Mouse (Mus musculus) MEL (cell line): ENCODE measurements at regions not wholly inside any gene's neighbourhood (a gene's known extent, or its start where the extent isn't known, plus 50 kb on each side); places are given as distances from the start of the nearest gene placed in this dataset.

Experiments used
- DNase-seq: peaks from one replicate; pipeline ENCODE4 v3.0.0; 2011; ENCODE audit warnings: low read depth, low spot score
- H3K27ac ChIP-seq: 2 replicates; pipeline ENCODE4 v1.5.1; 2012; ENCODE audit warnings: low read depth, mild to moderate bottlenecking, control low read depth, low read length, moderate library complexity; ENCODE audit not compliant: control insufficient read depth
- H3K27me3 ChIP-seq, 2 experiments: fragments of 150-350 bp in 1 of 2; sonication (generic) in 1 of 2; 2 replicates each; pipeline ENCODE4 v1.6.1; 2012; ENCODE audit warnings: low read length in 2 of 2, mild to moderate bottlenecking in 2 of 2, improper control_type of control experiment in 1 of 2, moderate library complexity in 1 of 2; ENCODE audit not compliant: insufficient read depth in 2 of 2, control insufficient read depth in 1 of 2
- H3K36me3 ChIP-seq, 2 experiments: 2 replicates each; pipeline ENCODE4 v1.6.1; 2012 to 2014; ENCODE audit warnings: low read length in 2 of 2, improper control_type of control experiment in 1 of 2, inconsistent platforms in 1 of 2, mild to moderate bottlenecking in 1 of 2; ENCODE audit not compliant: insufficient read depth in 2 of 2, control insufficient read depth in 1 of 2
- H3K4me1 ChIP-seq, 2 experiments: fragments of 150-350 bp in 1 of 2; sonication (generic) in 1 of 2; 2 replicates each; pipeline ENCODE4 v1.6.1; 2012; ENCODE audit warnings: low read length in 2 of 2, improper control_type of control experiment in 1 of 2, mild to moderate bottlenecking in 1 of 2; ENCODE audit not compliant: insufficient read depth in 2 of 2, control insufficient read depth in 1 of 2
- H3K4me3 ChIP-seq, 2 experiments: fragments of 150-350 bp in 1 of 2; sonication (generic) in 1 of 2; 2 replicates each; pipeline ENCODE4 v1.5.1; 2012; ENCODE audit warnings: low read depth in 2 of 2, low read length in 2 of 2, mild to moderate bottlenecking in 2 of 2, moderate library complexity in 2 of 2, control low read depth in 1 of 2, improper control_type of control experiment in 1 of 2; ENCODE audit not compliant: control insufficient read depth in 1 of 2, insufficient read depth in 1 of 2
- H3K79me2 ChIP-seq: 2 replicates; pipeline ENCODE4 v1.6.1; 2012; ENCODE audit warnings: mild to moderate bottlenecking, low read length, moderate library complexity; ENCODE audit not compliant: control insufficient read depth, poor library complexity, insufficient read depth
- H3K9ac ChIP-seq: 2 replicates; pipeline ENCODE4 v1.6.1; 2012; ENCODE audit warnings: low read depth, mild to moderate bottlenecking, control low read depth, low read length, moderate library complexity; ENCODE audit not compliant: control insufficient read depth, poor library complexity, severe bottlenecking
- H3K9me3 ChIP-seq: fragments of 150-350 bp; sonication (generic); replicated peaks from 2 replicates; pipeline ENCODE4 v1.6.1; 2012; ENCODE audit warnings: mild to moderate bottlenecking, low read length, improper control_type of control experiment, moderate library complexity; ENCODE audit not compliant: insufficient read depth
- BHLHE40 ChIP-seq: IDR thresholded peaks from 2 replicates; pipeline ENCODE4 v1.6.1; 2012; ENCODE audit warnings: low read depth, mild to moderate bottlenecking, inconsistent platforms, low read length, improper control_type of control experiment, borderline replicate concordance
- CHD1 ChIP-seq: IDR thresholded peaks from 2 replicates; pipeline ENCODE4 v1.6.1; 2012; ENCODE audit warnings: low read depth, mild to moderate bottlenecking, inconsistent platforms, low read length, improper control_type of control experiment
- CHD2 ChIP-seq: IDR thresholded peaks from 2 replicates; pipeline ENCODE4 v1.6.1; 2011; ENCODE audit warnings: low read length, improper control_type of control experiment
- CTCF ChIP-seq, 3 experiments: IDR thresholded peaks in 2 of 3; conservative IDR thresholded peaks in 1 of 3; 2 replicates each; pipeline ENCODE4 v1.5.1; 2011 to 2012; ENCODE audit warnings: low read length in 3 of 3, low read depth in 2 of 3, mild to moderate bottlenecking in 2 of 3, improper control_type of control experiment in 1 of 3, inconsistent platforms in 1 of 3, mixed read lengths in 1 of 3, moderate library complexity in 1 of 3; ENCODE audit not compliant: control insufficient read depth in 1 of 3, insufficient read depth in 1 of 3, poor library complexity in 1 of 3, severe bottlenecking in 1 of 3
- EP300 ChIP-seq, 2 experiments: IDR thresholded peaks; 2 replicates each; pipeline ENCODE4 v1.6.1; 2011; ENCODE audit warnings: improper control_type of control experiment in 2 of 2, low read length in 2 of 2, low read depth in 1 of 2, mild to moderate bottlenecking in 1 of 2
- GABPA ChIP-seq: IDR thresholded peaks from 2 replicates; pipeline ENCODE4 v1.6.1; 2012; ENCODE audit warnings: low read depth, mild to moderate bottlenecking, inconsistent platforms, low read length, improper control_type of control experiment, moderate library complexity
- HCFC1 ChIP-seq: IDR thresholded peaks from 2 replicates; pipeline ENCODE4 v1.6.1; 2012; ENCODE audit warnings: low read depth, mild to moderate bottlenecking, inconsistent platforms, low read length, improper control_type of control experiment, moderate library complexity
- JUND ChIP-seq: IDR thresholded peaks from 2 replicates; pipeline ENCODE4 v1.6.1; 2011; ENCODE audit warnings: low read depth, mild to moderate bottlenecking, improper control_type of control experiment, low read length
- MAFK ChIP-seq: IDR thresholded peaks from 2 replicates; pipeline ENCODE4 v1.6.1; 2011; ENCODE audit warnings: low read depth, mild to moderate bottlenecking, low read length, improper control_type of control experiment, borderline replicate concordance
- NELFE ChIP-seq: IDR thresholded peaks from 2 replicates; pipeline ENCODE4 v1.6.1; 2011; ENCODE audit warnings: low read depth, low read length, improper control_type of control experiment
- POLR2A ChIP-seq, 2 experiments: IDR thresholded peaks; 2 replicates each; pipeline ENCODE4 v1.6.1; 2011 to 2012; ENCODE audit warnings: low read length in 2 of 2, mild to moderate bottlenecking in 2 of 2, control low read depth in 1 of 2, improper control_type of control experiment in 1 of 2, low read depth in 1 of 2, moderate library complexity in 1 of 2; ENCODE audit not compliant: control insufficient read depth in 1 of 2, insufficient read depth in 1 of 2, poor library complexity in 1 of 2
- POLR2AphosphoS2 ChIP-seq: IDR thresholded peaks from 2 replicates; pipeline ENCODE4 v1.6.1; 2011; ENCODE audit warnings: low read length, improper control_type of control experiment
- POLR2AphosphoS5 ChIP-seq: IDR thresholded peaks from 2 replicates; pipeline ENCODE4 v1.6.1; 2012; ENCODE audit warnings: low read depth, borderline replicate concordance, mild to moderate bottlenecking, inconsistent platforms, low read length, moderate library complexity, mixed read lengths
- SMC3 ChIP-seq: IDR thresholded peaks from 2 replicates; pipeline ENCODE4 v1.6.1; 2011; ENCODE audit warnings: low read depth, low read length, improper control_type of control experiment
- TAL1 ChIP-seq: IDR thresholded peaks from 2 replicates; pipeline ENCODE4 v1.6.1; 2012; ENCODE audit warnings: mild to moderate bottlenecking, inconsistent platforms, low read length, moderate library complexity, mixed read lengths
- TCF12 ChIP-seq: IDR thresholded peaks from 2 replicates; pipeline ENCODE4 v1.6.1; 2014; ENCODE audit warnings: low read depth, mild to moderate bottlenecking, inconsistent platforms, low read length, improper control_type of control experiment, moderate library complexity
- USF2 ChIP-seq, 2 experiments: IDR thresholded peaks; 2 replicates each; pipeline ENCODE4 v1.6.1; 2011 to 2012; ENCODE audit warnings: improper control_type of control experiment in 2 of 2, low read length in 2 of 2, borderline replicate concordance in 1 of 2, inconsistent platforms in 1 of 2, low read depth in 1 of 2, mild to moderate bottlenecking in 1 of 2; ENCODE audit not compliant: insufficient read depth in 1 of 2
- ZKSCAN1 ChIP-seq: IDR thresholded peaks from 2 replicates; pipeline ENCODE4 v1.6.1; 2012; ENCODE audit warnings: low read depth, mild to moderate bottlenecking, inconsistent platforms, low read length, improper control_type of control experiment, moderate library complexity

- Histone ChIP-seq H3K27ac (no peak overlapping the region), H3K4me3 (no peak overlapping the region), H3K9me3 (no peaks in the 10 kb centered on the region), H3K36me3 (no peaks in the 10 kb centered on the region), H3K4me1 (no peaks in the 10 kb centered on the region), H3K79me2 (no peaks in the 10 kb centered on the region), H3K27me3 (no peaks in the 10 kb centered on the region), H3K9ac (no peak overlapping the region)
- TF ChIP-seq CTCF (IDR thresholded peaks at IDR 0.05 in 2 of 3, conservative IDR thresholded peaks at IDR 0.05 in 1 of 3; ENCODE audit: control insufficient read depth in 1 of 3, insufficient read depth in 1 of 3, low read depth in 2 of 3, low read length in 3 of 3, poor library complexity in 1 of 3, severe bottlenecking in 1 of 3): no peak
- no peak for TF ChIP-seq BHLHE40
- TF ChIP-seq TCF12: no peak
- no peak for TF ChIP-seq GABPA
- no peak for TF ChIP-seq CHD1
- no peak for TF ChIP-seq JUND
- TF ChIP-seq EP300 (IDR thresholded peaks at IDR 0.05; ENCODE audit: low read depth in 1 of 2, low read length in 2 of 2): no peak
- TF ChIP-seq MAFK: no peak
- no peak for TF ChIP-seq TAL1
- TF ChIP-seq POLR2A (IDR thresholded peaks at IDR 0.05; ENCODE audit: control insufficient read depth in 1 of 2, insufficient read depth in 1 of 2, low read depth in 1 of 2, low read length in 2 of 2, poor library complexity in 1 of 2): no peak
- no peak for TF ChIP-seq POLR2AphosphoS2
- no peak for TF ChIP-seq ZKSCAN1
- DNase-seq: no peak
Observed at GRCm38 (mm10) chr12:64137997-64138396, 336.5 kb downstream of the Fscb start.

- TF ChIP-seq CHD1 (no peak), GABPA (no peak), NELFE (no peak), USF2 (IDR thresholded peaks at IDR 0.05; ENCODE audit: borderline replicate concordance in 1 of 2, insufficient read depth in 1 of 2, low read depth in 1 of 2, low read length in 2 of 2) (no peak), POLR2AphosphoS5 (no peak), SMC3 (no peak), CHD2 (no peak), HCFC1 (no peak)
- TF ChIP-seq, all 39 proteins: peak for 0
- Histone ChIP-seq H3K27ac (no peak overlapping the region), H3K79me2 (no peaks in the 10 kb centered on the region)
Observed at GRCm38 (mm10) chr12:64116438-64116837, 358.1 kb downstream of the Fscb start.

More at GRCm38 (mm10) chr12:64116438-64116837, 358.1 kb downstream of the Fscb start:
- Histone ChIP-seq H3K9ac (no peak overlapping the region), H3K4me3 (no peak overlapping the region), H3K4me1 (no peaks in the 10 kb centered on the region), H3K36me3 (no peaks in the 10 kb centered on the region), H3K27me3 (no peaks in the 10 kb centered on the region), H3K9me3 (no peaks in the 10 kb centered on the region)
- DNase-seq: no peak
